10 mouse cellular contexts compared by ENCODE assay signal in the genomic region with DNA sequence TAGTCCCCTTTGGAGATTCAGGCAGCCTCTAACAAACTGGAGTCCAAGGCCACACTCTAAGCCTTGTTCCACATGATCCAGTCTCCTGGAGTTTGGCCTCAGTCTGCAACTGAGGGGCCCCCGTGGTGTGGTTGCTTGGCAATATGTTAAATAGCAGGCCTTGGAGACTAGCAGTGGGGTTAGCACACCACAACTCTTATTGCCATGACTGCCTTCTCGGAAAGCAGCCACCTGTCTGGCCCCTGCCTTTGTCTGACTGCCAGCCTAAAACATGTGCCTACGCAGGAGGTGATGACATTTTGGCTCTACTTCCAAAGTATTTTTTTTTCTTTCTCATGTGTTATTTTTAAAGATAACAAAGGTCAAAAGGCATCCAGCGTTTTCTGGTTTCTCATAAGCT. TPM values are rescaled to one million over a fixed set of nuclear protein-coding genes. Genes with fewer than 3 reads are reported as not detected.
A peak's percentile ranks its signal among the peaks of the same experiment; 100 is the strongest.
DNase-seq lines count a peak whose midpoint lies in the region; ATAC-seq and TF ChIP-seq lines count a peak whose summit lies in the region.
"Had no signal": no experiment of that assay in that cellular context is flagged by ENCODE, and none has a peak within 500 bp of the region (broad histone marks: within the 10 kb centered on the region; RNA-seq: fewer than 3 reads in every experiment).

No protein-coding gene starts in this region.

- no peaks in the 10 kb centered on the region for H3K27me3 ChIP-seq in hindbrain, embryonic 15.5 days

- peak overlapping the region; percentile 72; the same call in 1 of the 2 replicates for H3K27ac ChIP-seq in layer of hippocampus, adult 2 months
- no peak overlapping the region for H3K27ac ChIP-seq in hindbrain, embryonic 15.5 days (replicated peaks)
- H3K27ac ChIP-seq: embryonic facial prominence, embryonic 13.5 days had no signal

- ATAC-seq in cerebellum, adult (ENCODE audit: insufficient number of reproducible peaks, low FRiP score, low TSS enrichment) = peak; percentile 84
- peak; percentile 83 for ATAC-seq in hindbrain, embryonic 15.5 days (ENCODE audit: low FRiP score, low read depth)

- no peaks in the 10 kb centered on the region for H3K9me3 ChIP-seq in hindbrain, embryonic 15.5 days
- H3K9me3 ChIP-seq: embryonic facial prominence, embryonic 13.5 days had no signal

- no peak overlapping the region for H3K4me3 ChIP-seq in layer of hippocampus, adult 2 months
- no peak overlapping the region for H3K4me3 ChIP-seq in hindbrain, embryonic 15.5 days
- H3K4me3 ChIP-seq: embryonic facial prominence, embryonic 13.5 days had no signal

- no peaks in the 10 kb centered on the region for H3K4me1 ChIP-seq in hindbrain, embryonic 15.5 days (replicated peaks)
- H3K4me1 ChIP-seq: embryonic facial prominence, embryonic 13.5 days had no signal

- no peaks in the 10 kb centered on the region for H3K36me3 ChIP-seq in hindbrain, embryonic 15.5 days
- H3K36me3 ChIP-seq: embryonic facial prominence, embryonic 13.5 days had no signal

- no peak for DNase-seq in layer of hippocampus, adult 2 months (ENCODE audit: low spot score in 2 of 2)
- no peak for DNase-seq in layer of hippocampus, adult 9-10 months (ENCODE audit: low spot score)
- DNase-seq in layer of hippocampus, postnatal 36 days = peak; percentile 2 to 5
- no peak for DNase-seq in left cerebral cortex, adult 8-10 months (ENCODE audit: low spot score in 2 of 2)
- no peak for DNase-seq in ovary, postnatal 14 days (ENCODE audit: low spot score)
- no peak for DNase-seq in urinary bladder, postnatal 4 days (ENCODE audit: low spot score in 2 of 2)

- WGBS in hindbrain, embryonic 15.5 days = 40% methylated on average over 4 of the region's 4 CpGs

- no peak for TF ChIP-seq CTCF in layer of hippocampus, adult 2 months (conservative IDR thresholded peaks at IDR 0.05)

- no peak overlapping the region for H3K4me2 ChIP-seq in hindbrain, embryonic 15.5 days
- H3K4me2 ChIP-seq: embryonic facial prominence, embryonic 13.5 days had no signal

- no peak overlapping the region for H3K9ac ChIP-seq in hindbrain, embryonic 15.5 days
- H3K9ac ChIP-seq: embryonic facial prominence, embryonic 13.5 days had no signal

RNA-seq across cellular contexts. Expression of a gene that starts 7.5 kb away (rescaled TPM):
- under 1 TPM; 0.34 to 0.82 TPM for total RNA-seq in layer of hippocampus, adult 2 months (2021)
- 1.5 and 1.9 TPM in 2 replicates for polyA plus RNA-seq in hindbrain, embryonic 15.5 days (2015; fragmentation: Nextera tagmentation; extraction: Ambion mirVana)
- 1 to 10 TPM in 1 of 2 experiments, under 1 TPM in 1; 0.35 to 1.7 TPM for total RNA-seq in layer of hippocampus, postnatal 36 days (2021)
- total RNA-seq in left cerebral cortex, adult 8-10 months (2022) = 1 to 10 TPM in 1 of 4 experiments, under 1 TPM in 3; 0.20 to 2.2 (median 0.34) TPM
- polyA plus RNA-seq: embryonic facial prominence, embryonic 13.5 days had no signal

RNA-seq across cellular contexts. Expression of a gene that starts 25.9 kb away (rescaled TPM):
- total RNA-seq in layer of hippocampus, adult 2 months (2021) = not detected
- 0.34 TPM in 1 of 2 replicates, not detected in the other for polyA plus RNA-seq in hindbrain, embryonic 15.5 days (2015; fragmentation: Nextera tagmentation; extraction: Ambion mirVana)
- total RNA-seq in layer of hippocampus, postnatal 36 days (2021) = not detected
- total RNA-seq in left cerebral cortex, adult 8-10 months (2022) = not detected
- total RNA-seq: layer of hippocampus, adult 8-10 months had no signal
- polyA plus RNA-seq: embryonic facial prominence, embryonic 13.5 days had no signal

Comparison
In these comparisons a context has a peak if more than half of its experiments do, and no peak if none do; other contexts are left out.
1. DNase-seq: peak in layer of hippocampus, postnatal 36 days (2 of 2); none in layer of hippocampus, adult 2 months (0 of 2), layer of hippocampus, adult 9-10 months (single experiment), left cerebral cortex, adult 8-10 months (0 of 2), ovary, postnatal 14 days (single experiment) and urinary bladder, postnatal 4 days (0 of 2).